Mouse (Mus musculus) c-Kit-positive CD71-positive TER-119-positive erythroid progenitor cells, embryonic 14.5 days (primary cell): Measurements from ENCODE around the gene Naif1.
"Not testable (repeated sequence)": the region's sequence is repeated elsewhere in the genome, so short reads cannot be mapped to it uniquely, and the experiment has no call there.

ENCODE experiments used
- DNase-seq: peaks from one replicate; pipeline ENCODE4 v3.0.0-alpha.2; 2013; ENCODE audit warnings: low spot score

Gene Naif1

DNA sequence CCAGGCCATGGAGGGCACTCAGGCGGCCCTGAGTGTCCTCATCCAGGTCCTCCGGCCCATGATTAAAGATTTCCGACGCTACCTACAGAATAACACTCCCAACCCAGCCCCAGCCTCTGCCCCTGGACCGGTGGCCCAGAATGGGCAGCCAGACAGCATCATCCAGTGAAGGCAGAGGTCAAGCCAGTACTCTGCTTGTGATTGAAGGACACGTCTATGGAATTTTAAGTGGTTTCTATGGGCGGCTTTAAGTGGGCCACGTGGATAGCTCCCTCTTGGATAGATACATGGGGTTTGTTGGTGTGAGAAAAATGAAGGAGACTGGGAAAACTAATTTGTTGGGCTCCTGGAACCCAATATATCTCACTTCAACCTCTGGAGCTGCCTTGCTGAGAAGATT lies 4.8 kb downstream of the Naif1 start:
- no peak for DNase-seq

DNA sequence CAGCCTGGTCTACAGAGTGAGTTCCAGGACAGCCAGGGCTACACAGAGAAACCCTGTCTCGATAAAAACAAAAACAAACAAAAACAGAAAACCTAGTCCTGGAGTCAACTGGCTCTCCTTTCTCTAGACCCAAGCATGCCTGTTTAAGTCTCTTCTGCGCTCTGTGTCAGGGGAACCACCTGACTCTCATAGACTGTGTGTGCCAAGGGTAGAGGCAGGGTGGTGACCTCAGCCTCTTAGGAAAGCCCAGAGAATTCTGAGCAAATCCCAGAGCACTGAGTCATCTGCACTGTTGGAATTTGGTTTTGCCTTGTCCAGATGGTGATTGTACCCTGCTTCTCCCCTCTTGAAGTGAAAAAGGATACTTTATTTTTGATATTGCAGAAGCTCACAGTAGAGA lies 8.0 kb downstream of the Naif1 start:
- no peak for DNase-seq

DNA sequence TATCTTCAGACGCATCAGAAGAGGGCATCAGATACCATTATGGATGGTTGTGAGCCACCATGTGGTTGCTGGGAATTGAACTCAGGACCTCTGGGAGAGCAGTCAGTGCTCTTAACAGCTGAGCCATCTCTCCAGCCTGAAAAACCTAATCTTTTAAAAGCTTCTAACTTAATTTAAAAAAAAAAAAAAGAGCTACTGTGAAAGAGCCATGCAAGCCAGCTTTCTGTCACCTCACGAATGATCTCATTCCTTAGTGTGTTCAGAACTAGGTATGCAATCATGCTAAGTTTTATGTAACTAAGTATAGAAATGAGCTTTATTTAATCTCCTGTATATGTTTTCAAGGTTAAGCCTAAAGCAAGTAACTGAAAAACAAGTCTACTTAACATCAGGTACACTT lies 9.4 kb downstream of the Naif1 start:
- no peak for DNase-seq

DNA sequence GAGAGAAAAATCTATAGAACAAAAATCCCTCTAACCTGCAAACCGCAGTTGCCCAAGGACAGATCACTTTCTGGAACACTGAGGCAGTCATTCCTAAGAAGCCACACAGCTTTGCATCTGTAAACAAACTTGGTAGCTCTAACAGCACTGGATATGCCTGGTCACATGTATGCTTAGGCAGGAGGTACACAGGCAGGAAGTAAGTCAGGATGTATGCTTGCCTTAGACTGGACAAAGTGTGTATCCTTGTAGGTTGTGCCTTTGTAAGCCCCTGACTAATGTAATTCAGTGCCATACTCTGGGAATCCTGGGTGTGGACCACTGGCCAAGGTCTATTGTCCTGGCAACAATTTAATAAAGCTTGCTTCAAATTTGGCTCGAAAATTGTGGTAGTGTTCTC lies 13.5 kb downstream of the Naif1 start:
- no peak for DNase-seq

DNA sequence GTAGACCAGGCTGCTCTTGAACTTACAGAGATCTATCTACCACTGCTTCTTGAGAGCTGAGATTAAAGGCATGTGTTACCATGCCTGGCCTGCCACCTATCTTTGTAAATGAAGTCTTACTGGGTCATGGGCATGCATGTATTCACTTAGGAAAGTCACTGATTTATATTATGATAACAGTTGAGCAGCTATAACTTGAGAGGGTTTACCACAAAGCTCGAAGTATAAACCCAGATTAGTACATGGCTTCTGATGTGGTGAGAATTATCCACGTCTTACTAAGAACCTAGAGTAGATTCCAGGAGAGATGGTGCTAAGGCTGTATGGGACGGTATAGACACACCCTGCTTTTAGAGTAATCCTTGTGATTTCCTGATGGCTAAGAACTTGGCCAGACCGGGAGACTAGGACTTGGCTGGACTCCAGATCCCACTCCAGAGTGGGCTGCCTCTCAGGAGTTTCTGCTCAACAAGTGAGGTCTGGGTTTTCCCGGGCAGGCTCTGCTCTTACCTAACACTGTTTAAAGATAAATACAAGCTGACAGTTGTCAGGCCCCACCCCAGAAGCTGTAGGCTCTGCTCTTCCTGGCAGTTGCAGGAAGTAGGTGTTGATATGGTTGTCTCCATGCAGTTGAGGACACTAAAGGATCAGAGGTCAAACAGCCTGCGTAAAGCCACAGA lies 14.1 kb downstream of the Naif1 start:
- DNase-seq, result no peak

DNA sequence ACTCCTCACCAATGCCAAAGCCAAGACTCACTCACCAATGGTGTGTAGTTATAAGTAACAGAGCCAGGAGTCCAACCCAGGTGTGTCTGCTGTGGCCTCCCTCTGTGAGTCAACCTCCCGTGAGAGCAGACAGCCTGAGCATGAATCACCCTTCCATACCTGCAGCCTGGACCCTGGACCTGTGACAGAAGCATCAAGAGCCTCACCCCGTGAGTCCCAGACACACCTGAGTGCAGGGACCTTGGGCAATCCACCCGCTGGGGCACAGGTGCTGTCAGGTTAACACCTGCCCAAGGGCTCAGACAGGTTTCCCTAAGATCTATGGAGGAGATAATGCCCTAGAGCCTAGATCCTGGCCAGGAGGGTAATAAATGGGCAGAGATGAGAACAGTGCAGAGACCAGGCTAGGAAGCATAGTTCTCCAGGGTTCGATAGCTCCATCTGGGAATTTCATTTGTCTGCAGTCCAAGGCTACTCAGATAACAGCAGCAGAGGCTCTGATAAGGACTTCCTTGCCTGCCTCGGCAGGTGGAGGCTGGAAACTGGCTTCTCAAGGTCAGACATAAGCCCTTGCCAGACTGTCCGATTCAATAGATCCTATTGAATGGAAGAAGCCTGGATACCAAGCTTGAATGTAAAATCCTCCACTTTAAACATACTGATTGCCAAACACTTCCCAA lies 20.9 kb downstream of the Naif1 start:
- DNase-seq, result no peak

DNA sequence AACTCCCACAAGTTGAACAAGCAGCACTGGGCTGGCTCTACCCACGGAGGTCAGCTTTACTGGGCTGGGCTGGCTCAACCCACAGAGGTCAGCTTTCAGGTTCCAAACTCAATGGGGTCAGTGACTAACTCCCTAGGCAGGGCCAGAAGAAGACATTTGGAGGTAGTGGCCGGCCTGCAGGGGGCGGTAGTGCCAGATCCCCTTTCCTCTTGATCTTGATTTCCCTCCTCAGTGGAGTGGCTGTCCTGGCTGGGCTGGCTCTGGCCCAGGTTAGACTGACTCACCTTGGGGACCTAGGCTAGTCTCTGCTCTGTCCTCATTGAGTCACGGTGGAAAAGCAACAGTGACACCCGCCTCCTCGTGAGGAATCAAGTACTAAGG lies 21.4 kb downstream of the Naif1 start:
- no peak for DNase-seq

DNA sequence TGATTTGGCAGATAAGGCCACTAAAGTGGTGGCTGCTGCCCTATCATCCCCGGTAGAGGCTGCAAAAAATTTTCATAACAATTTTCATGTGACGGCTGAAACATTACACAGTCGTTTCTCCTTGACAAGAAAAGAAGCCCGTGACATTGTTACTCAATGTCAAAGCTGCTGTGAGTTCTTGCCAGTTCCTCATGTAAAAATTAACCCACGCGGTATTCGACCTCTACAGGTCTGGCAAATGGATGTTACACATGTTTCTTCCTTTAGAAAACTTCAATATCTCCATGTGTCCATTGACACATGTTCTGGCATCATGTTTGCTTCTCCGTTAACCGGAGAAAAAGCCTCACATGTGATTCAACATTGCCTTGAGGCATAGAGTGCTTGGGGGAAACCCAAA lies 25.1 kb downstream of the Naif1 start:
- not testable (repeated sequence) for DNase-seq

DNA sequence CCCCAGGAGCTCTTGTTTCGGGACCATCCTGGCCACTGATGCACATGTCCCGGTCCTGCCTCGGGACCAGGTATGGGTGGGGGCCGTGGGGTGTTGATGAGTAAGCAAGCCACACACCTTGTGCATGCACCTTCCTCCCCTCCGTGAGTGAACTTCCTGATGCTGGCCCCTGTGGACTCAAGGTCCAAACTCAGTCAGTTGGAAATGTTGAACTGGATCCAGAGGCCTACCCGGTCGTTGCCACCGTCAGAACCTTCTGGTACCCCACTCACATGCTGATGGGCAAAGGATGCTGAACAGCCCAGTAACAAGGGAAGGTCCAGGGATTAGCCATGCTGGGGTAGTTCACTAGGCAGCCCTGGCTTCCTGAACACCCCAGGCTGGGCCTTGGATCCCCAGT lies 32.1 kb downstream of the Naif1 start:
- DNase-seq, result no peak

DNA sequence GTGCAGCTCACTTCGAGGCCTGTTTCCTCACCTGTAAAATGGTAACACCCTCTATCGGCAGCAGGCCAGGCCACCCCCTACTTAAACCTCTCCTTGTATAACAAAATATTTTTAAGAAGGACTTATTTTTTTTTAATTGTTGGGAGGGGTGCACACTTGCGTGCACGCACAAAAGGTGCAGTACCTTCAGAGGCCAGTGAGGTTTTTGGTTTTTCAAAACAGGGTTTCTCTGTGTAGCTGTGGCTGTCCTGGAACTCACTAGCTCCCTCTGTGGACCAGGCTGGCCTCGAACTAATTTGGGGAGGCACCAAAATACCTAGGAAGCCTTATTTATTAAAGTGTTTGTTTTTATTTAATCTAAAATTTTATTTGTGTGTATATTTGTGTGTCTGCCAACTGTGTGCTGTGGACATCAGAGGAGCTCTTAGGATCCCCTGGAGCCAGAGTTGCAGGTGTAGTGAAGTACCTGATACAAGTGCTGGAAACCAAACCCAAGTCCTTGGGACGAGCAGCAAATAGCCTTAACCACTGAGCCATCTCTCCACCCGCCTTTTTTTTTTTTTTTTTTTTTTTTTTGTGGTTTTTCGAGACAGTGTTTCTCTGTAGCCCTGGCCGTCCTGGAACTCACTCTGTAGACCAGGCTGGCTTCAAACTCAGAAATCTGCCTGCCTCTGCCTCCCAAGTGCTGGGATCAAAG lies 33.1 kb downstream of the Naif1 start:
- DNase-seq, result no peak

DNA sequence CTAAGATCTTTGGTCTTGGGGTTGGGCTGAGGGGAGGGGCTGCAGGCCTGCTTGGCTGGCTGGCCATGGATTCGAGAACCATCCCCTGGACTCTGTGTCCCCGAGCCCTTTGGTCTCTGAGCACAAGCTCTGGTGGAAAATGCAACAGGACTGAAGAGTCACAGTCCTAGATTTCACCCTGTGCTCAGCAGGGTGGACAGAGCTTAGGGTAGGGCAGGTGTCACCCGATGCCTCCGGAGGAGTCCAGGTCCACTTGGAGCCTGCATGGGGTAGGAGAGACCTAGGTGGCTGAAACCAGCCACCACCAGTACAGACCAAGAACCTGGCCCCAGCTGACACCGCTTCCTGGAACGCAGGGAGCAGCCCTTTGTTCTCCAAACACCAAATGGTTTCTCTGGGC lies 34.7 kb downstream of the Naif1 start:
- no peak for DNase-seq

DNA sequence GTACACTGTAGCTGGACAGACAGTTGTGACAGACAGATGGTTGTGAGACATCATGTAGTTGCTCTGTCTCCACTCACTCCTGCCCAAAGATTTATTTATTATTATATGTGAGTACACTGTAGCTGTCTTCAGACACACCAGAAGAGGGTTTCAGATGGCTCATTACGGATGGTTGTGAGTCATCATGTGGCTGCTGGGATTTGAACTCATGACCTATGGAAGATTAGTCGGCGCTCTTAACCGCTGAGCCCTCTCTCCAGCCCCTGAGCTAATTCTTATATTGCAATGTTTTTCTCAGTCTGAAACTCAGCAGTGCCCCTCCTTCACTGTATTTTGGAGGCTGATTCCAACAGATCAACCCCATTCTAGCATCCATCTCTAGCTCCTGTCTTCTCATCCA lies 35.5 kb downstream of the Naif1 start:
- no peak for DNase-seq

DNA sequence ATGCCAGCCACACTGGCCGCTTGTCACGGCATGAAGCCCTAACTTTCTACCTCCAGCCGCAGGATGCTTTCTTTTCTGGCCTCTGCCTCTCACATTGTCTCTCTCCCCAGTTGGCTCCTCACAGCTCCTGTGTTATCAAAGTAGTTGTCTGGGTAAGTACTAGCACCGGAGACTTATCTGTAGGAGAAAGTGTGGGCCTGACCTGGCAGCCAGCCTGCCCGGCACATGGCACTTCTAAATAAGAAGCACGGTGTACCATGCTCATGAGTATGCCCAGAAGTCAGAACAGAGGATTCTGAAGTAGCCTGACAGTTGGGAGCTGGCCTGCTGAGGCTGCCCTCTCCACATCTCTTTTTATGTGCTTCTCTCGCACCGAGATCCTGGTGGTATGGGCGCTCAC lies 35.9 kb downstream of the Naif1 start:
- DNase-seq, result no peak

DNA sequence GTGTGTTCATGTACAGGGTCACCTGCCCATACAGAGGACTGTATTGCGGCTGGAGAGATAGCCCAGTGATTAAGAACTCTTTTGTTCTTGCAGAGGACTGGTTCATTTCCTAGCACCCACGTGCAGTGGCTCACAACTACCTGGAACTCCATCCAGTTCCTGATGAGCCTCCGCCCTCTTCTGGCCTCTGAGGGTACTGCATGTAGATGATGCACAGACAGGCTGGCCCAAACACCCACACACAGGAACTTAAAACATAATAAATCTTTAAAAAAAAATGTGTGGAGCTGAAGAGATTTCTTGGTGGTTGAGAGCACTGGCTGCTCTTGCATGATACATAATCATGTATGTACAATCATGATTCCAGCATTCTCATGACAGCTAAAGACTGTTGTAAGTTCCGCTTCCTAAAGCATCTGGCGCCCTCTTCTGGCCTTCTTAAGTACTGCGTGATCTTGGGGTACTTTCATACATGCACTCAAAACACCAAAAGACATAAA lies 36.9 kb downstream of the Naif1 start:
- DNase-seq, result peak; percentile 91

DNA sequence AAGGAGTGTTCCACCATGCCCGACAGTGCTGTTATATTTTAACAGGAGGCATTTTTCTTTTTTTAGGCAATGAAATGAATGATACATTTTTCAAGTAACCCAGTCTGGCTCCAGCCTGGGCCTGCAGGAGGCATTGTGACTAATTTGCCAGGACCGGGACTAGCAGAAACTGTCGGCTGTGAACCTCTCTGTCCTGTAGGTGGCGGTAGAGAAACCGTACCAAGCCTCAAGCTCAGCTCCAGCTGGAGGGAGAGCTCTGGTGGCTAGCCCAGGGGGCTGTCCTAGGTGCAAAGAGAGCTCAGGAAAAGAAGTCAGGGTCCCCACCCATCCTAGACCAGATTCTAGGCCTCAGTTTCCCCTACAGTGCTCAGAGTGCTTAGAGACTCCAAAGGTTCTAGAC lies 38.4 kb downstream of the Naif1 start:
- peak; percentile 76 for DNase-seq

DNA sequence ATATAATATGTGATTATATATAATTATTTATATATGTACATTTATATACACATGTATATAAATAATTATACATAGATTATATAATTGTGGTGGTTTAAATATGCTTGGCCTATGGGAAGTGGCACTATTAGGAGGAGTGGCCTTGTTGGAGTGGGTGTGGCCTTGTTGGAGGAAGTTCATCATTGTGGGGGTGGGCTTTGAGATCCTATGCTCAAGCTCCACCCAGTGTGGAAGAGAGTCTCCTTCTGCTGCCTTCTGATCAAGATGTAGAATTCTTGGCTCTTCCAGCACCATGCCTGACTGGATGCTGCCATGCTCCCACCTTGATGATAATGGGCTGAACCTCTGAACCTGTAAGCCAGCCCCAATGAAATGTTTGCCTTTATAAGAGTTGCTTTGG lies 40.5 kb downstream of the Naif1 start:
- DNase-seq, result not testable (repeated sequence)

DNA sequence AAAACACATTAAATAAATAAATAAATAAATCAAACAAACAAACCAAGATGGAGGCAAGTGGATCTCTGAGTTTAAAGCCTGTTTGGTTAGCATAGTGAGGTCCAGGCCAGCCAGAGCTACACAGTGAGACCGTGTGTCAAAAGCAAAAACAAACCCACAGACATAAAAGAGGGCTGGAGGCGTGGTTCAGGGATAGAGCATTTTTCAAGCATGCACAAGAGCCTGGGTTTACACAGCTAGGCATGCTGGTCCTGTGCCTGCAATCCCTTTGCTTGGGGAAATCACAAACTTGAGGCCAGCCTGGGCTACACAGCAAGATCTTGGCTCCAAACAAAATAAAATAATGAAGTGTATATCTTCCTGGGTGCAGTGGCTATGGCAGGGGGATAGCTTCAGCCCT lies 42.4 kb downstream of the Naif1 start:
- no peak for DNase-seq

DNA sequence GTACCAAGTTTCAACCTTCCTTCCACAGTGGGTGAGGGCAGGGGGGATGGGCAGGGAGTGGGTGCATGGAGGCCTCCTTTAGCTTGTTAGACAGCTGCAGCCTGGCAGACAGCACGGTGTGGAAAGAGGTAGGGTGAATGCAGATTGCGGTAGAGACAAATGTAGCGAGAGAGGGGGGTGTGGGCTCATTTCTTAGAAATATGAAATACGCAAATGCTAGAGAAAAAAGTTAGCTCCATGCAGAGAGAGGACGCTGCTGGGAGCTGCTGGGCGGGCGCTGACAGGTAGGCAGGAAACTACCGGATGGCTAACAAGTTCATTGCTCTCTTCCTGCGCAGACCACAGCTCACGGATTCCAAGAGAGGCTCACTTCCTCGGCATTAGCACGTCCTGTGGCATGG lies 43.0 kb downstream of the Naif1 start:
- no peak for DNase-seq

DNA sequence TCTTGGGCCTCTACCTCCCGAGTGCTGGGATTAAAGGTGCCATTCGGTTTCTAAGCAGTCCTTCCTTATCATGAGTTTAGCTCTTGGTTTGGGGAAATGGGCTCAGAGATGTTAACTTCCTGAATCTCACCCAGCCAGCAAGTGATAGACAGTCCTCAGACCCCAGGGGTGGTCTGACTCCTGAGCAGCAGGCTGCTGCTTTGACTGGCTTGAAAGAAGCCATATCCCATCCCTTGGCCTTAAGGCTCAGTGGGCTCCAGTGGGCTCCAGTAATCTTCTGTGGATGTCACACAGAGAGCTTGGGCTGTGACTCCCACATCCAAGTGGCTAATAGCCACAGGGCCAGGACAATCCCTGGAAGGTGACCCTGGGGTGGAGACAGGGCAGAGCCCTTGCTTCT lies 44.3 kb downstream of the Naif1 start:
- no peak for DNase-seq

DNA sequence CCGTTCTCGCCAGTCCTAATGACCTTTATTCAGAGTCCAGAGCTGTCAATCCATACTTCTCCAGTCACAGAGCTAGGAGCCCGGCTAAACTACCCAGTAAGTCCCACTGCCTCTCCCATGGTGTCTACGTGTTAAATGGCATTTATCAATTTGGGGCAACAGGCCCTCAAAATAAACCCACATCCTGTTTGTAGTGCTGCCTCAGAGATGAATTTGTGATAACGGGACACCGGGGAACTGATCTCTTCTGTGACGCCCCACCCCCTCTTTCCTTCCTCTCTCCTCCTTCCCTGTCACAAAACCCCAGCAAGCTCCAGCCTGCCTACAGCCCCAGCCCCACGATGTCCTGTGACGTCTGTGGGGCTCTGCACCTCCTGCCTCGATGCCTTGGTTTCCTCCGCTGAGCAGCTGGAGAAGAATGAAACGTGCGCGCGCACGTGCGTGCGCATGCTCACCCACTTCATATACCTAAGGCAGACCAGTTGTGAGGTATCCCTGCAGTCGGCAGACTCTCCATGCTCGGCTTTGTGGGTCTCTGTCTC lies 45.0 kb downstream of the Naif1 start:
- no peak for DNase-seq

DNA sequence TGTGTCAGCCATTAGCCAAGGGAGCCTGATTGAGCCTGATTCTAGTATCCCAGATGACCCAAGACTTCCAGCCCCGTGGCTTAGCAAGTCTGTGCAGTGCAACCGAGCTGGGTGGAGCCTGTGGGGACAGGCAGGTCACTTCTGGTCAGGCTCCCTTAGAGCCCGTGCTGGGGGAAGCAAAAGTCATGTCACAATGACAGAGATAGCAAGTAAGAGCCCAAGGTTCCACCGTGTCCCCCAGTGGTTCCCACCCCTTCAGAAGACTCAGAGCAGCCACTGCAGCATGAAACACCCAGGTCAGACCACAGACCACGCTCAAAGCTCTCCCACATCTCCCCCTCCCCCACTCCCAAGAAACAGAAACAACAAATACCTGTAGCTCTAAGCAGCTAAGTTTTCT lies 45.9 kb downstream of the Naif1 start:
- DNase-seq, result no peak

DNA sequence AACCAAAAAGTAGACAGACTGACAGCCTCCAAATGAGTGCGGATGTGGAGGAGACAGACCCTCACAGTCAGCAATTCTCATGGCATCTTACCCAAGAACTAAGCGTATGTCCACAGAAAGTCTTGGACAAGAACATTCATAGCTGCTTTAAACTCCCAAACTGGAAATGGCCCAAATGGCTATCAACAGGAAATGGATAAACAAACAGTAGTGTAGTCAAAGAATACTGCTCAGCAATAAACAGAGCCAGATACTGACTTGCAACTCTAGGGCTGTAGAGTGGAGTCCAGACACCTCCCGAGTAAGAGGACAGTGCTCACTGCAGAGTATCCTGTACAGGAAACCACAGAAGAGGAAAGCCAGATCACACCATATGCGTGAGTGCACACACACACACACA lies 49.1 kb downstream of the Naif1 start:
- no peak for DNase-seq

DNA sequence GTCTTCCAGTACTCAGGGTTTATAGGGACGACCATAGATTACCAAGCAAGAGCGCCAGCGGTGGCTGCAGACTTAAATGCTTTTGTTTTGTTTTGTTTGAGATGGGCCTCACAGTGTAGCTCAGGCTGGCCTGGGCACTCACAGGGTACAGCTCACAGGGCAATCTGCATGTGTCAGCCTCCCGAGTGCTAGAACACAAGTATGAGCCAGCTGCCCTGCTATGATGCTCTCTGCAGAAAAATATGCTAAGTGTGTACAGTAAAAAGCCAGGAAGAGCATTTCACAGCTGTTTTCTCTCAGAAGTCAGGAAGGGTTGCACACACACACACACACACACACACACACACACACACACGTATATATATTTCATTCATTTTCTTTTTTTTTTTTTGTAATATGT lies 50.2 kb downstream of the Naif1 start:
- DNase-seq, result no peak
